Mouse (Mus musculus): ENCODE data around the gene Hist1h2bk.

DNA sequence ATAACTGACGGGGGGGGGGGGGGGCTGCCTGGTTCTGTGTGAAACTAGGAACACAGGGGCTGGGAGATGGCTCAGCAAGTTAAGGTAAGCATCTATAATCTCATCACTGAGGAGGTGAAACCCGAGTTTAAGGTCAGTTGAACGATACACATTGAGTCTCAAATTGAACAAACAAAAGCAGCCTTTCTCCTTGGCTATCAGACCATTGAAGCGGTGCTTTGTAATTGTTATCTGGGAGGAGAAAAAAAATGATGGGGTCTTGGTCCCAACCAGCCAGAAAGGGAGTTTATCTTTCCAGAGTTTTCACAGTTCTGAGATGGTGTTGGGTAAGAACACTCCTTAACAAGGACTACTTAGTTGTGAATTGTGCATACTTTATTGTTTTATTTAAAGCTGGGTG is 37.8 kb upstream of the Hist1h2bk start:
- TF ChIP-seq CTCF (IDR thresholded peaks at IDR 0.05; ENCODE audit: low read depth) (no peak), EP300 (IDR thresholded peaks at IDR 0.05; ENCODE audit: low read depth) (no peak)
